Mouse (Mus musculus) neural tube, embryonic 15.5 days (tissue): ENCODE measurements at regions not wholly inside any gene's neighbourhood (a gene's known extent, or its start where the extent isn't known, plus 50 kb on each side); places are given as distances from the start of the nearest gene placed in this dataset.

Source experiments
- ATAC-seq: fragments of 200-750 bp; cut with Nextera tagmentation; 2 replicates; pipeline ENCODE4 v1.8.0; 2017; ENCODE audit warnings: mild to moderate bottlenecking, moderate TSS enrichment, moderate library complexity; ENCODE audit not compliant: low FRiP score
- H3K27ac ChIP-seq: fragments of 300-500 bp; sonication (generic); replicated peaks from 2 replicates; pipeline ENCODE4 v1.5.1; 2015; ENCODE audit warnings: mild to moderate bottlenecking, inconsistent platforms
- H3K27me3 ChIP-seq: fragments of 300-500 bp; sonication (generic); replicated peaks from 2 replicates; pipeline ENCODE4 v1.6.1; 2015; ENCODE audit warnings: inconsistent platforms
- H3K36me3 ChIP-seq: fragments of 300-500 bp; sonication (generic); 2 replicates; pipeline ENCODE4 v1.6.1; 2015; ENCODE audit warnings: inconsistent platforms
- H3K4me1 ChIP-seq: fragments of 300-500 bp; sonication (generic); 2 replicates; pipeline ENCODE4 v1.6.1; 2015; ENCODE audit warnings: inconsistent platforms
- H3K4me2 ChIP-seq: fragments of 300-500 bp; sonication (generic); 2 replicates; pipeline ENCODE4 v1.6.1; 2015; ENCODE audit warnings: inconsistent platforms, mild to moderate bottlenecking, moderate library complexity
- H3K4me3 ChIP-seq: fragments of 300-500 bp; sonication (generic); replicated peaks from 2 replicates; pipeline ENCODE4 v1.5.1; 2015; ENCODE audit warnings: mild to moderate bottlenecking, inconsistent platforms
- H3K9ac ChIP-seq: fragments of 300-500 bp; sonication (generic); replicated peaks from 2 replicates; pipeline ENCODE4 v1.6.1; 2015; ENCODE audit warnings: mild to moderate bottlenecking, inconsistent platforms
- H3K9me3 ChIP-seq: fragments of 300-500 bp; sonication (generic); replicated peaks from 2 replicates; pipeline ENCODE4 v1.6.1; 2016; ENCODE audit warnings: inconsistent platforms
- WGBS: fragments of 180-500 bp; shearing (Covaris S2); methylation state at CpG from one replicate; pipeline ENCODE4 v1.1.7; 2015; ENCODE audit warnings: mixed read lengths; 5-methylcytosine and 5-hydroxymethylcytosine counted together

GRCm38 (mm10) chr11:8251360-8251759 lies 413.0 kb downstream of the Tns3 start:
- no peak overlapping the region for H3K9ac ChIP-seq
- H3K36me3 ChIP-seq, result no peaks in the 10 kb centered on the region
- H3K4me1 ChIP-seq, result no peaks in the 10 kb centered on the region
- 86% methylated on average over 2 of the region's 2 CpGs for WGBS
- no peaks in the 10 kb centered on the region for H3K27me3 ChIP-seq
- no peak overlapping the region for H3K4me2 ChIP-seq
- no peak for ATAC-seq
- H3K4me3 ChIP-seq, result no peak overlapping the region
- no peaks in the 10 kb centered on the region for H3K9me3 ChIP-seq
- no peak overlapping the region for H3K27ac ChIP-seq

- no peak for ATAC-seq
- Histone ChIP-seq H3K27ac (no peak overlapping the region), H3K4me2 (no peak overlapping the region), H3K4me1 (no peaks in the 10 kb centered on the region), H3K9me3 (no peaks in the 10 kb centered on the region), H3K9ac (no peak overlapping the region), H3K4me3 (no peak overlapping the region), H3K36me3 (no peaks in the 10 kb centered on the region), H3K27me3 (no peaks in the 10 kb centered on the region)
- WGBS, result 57% methylated on average over 8 of the region's 8 CpGs
These were observed 414.9 kb downstream of the Tns3 start for GRCm38 (mm10) chr11:8249468-8249867.

GRCm38 (mm10) chr11:8247535-8247934 lies 416.8 kb downstream of the Tns3 start:
- ATAC-seq, result no peak
- Histone ChIP-seq H3K9me3 (no peaks in the 10 kb centered on the region), H3K36me3 (no peaks in the 10 kb centered on the region), H3K27ac (no peak overlapping the region), H3K4me3 (no peak overlapping the region), H3K27me3 (no peaks in the 10 kb centered on the region), H3K4me1 (no peaks in the 10 kb centered on the region), H3K9ac (no peak overlapping the region), H3K4me2 (no peak overlapping the region)
- 66% methylated on average over 5 of the region's 5 CpGs for WGBS

GRCm38 (mm10) chr11:8247024-8247423 lies 417.3 kb downstream of the Tns3 start:
- no peak overlapping the region for H3K27ac ChIP-seq
- no peak for ATAC-seq

GRCm38 (mm10) chr11:8245408-8246003 lies 418.8 kb downstream of the Tns3 start:
- no peaks in the 10 kb centered on the region for H3K27me3 ChIP-seq
- H3K27ac ChIP-seq, result no peak overlapping the region
- no peak for ATAC-seq
- no peak overlapping the region for H3K9ac ChIP-seq
- H3K36me3 ChIP-seq, result no peaks in the 10 kb centered on the region
- no peaks in the 10 kb centered on the region for H3K4me1 ChIP-seq
- no peaks in the 10 kb centered on the region for H3K9me3 ChIP-seq
- WGBS, result 42% methylated on average over 3 of the region's 3 CpGs
- H3K4me2 ChIP-seq, result no peak overlapping the region
- no peak overlapping the region for H3K4me3 ChIP-seq

More at GRCm38 (mm10) chr11:8247024-8247423, 417.3 kb downstream of the Tns3 start:
- Histone ChIP-seq H3K4me3 (no peak overlapping the region), H3K36me3 (no peaks in the 10 kb centered on the region), H3K4me2 (no peak overlapping the region), H3K9ac (no peak overlapping the region), H3K4me1 (no peaks in the 10 kb centered on the region), H3K9me3 (no peaks in the 10 kb centered on the region), H3K27me3 (no peaks in the 10 kb centered on the region)
- WGBS, result 80% methylated on average over 2 of the region's 2 CpGs

GRCm38 (mm10) chr11:8238498-8238897 lies 425.8 kb downstream of the Tns3 start:
- Histone ChIP-seq H3K27me3 (no peaks in the 10 kb centered on the region), H3K27ac (no peak overlapping the region), H3K4me2 (no peak overlapping the region), H3K9me3 (no peaks in the 10 kb centered on the region), H3K4me1 (no peaks in the 10 kb centered on the region), H3K9ac (no peak overlapping the region), H3K4me3 (no peak overlapping the region), H3K36me3 (no peaks in the 10 kb centered on the region)
- WGBS, result 74% methylated on average over 1 of the region's 1 CpGs
- ATAC-seq, result no peak

- Histone ChIP-seq H3K27me3 (no peaks in the 10 kb centered on the region), H3K9me3 (no peaks in the 10 kb centered on the region), H3K27ac (no peak overlapping the region), H3K36me3 (no peaks in the 10 kb centered on the region), H3K4me3 (no peak overlapping the region), H3K4me1 (no peaks in the 10 kb centered on the region), H3K9ac (no peak overlapping the region), H3K4me2 (no peak overlapping the region)
- WGBS, result 78% methylated on average over 4 of the region's 4 CpGs
- ATAC-seq, result no peak
These were observed 426.8 kb downstream of the Tns3 start for GRCm38 (mm10) chr11:8237556-8237955.

- Histone ChIP-seq H3K4me2 (no peak overlapping the region), H3K4me1 (no peaks in the 10 kb centered on the region), H3K9ac (no peak overlapping the region), H3K27ac (no peak overlapping the region), H3K27me3 (no peaks in the 10 kb centered on the region), H3K9me3 (no peaks in the 10 kb centered on the region), H3K4me3 (no peak overlapping the region), H3K36me3 (no peaks in the 10 kb centered on the region)
- no peak for ATAC-seq
- WGBS, result 73% methylated on average over 2 of the region's 2 CpGs
These were observed 428.3 kb downstream of the Tns3 start for GRCm38 (mm10) chr11:8236056-8236455.

GRCm38 (mm10) chr11:8232636-8233189 lies 431.6 kb downstream of the Tns3 start:
- no peak; the same call in 1 of the 2 replicates for ATAC-seq
- H3K4me1 ChIP-seq, result peaks cover 5% of the 10 kb centered on the region; the same call in 1 of the 2 replicates
- 65% methylated on average over 9 of the region's 9 CpGs for WGBS

GRCm38 (mm10) chr11:8229787-8230186 lies 434.5 kb downstream of the Tns3 start:
- H3K27me3 ChIP-seq, result no peaks in the 10 kb centered on the region
- peaks cover 5% of the 10 kb centered on the region; the same call in 1 of the 2 replicates for H3K4me1 ChIP-seq
- no peaks in the 10 kb centered on the region for H3K9me3 ChIP-seq
- ATAC-seq, result no peak
- no peak overlapping the region for H3K9ac ChIP-seq
- no peaks in the 10 kb centered on the region for H3K36me3 ChIP-seq
- WGBS, result 62% methylated on average over 7 of the region's 7 CpGs
- no peak overlapping the region for H3K4me2 ChIP-seq
- no peak overlapping the region for H3K4me3 ChIP-seq
- no peak overlapping the region; the same call in 1 of the 2 replicates for H3K27ac ChIP-seq

More at GRCm38 (mm10) chr11:8232636-8233189, 431.6 kb downstream of the Tns3 start:
- Histone ChIP-seq H3K4me2 (no peak overlapping the region), H3K9me3 (no peaks in the 10 kb centered on the region), H3K9ac (no peak overlapping the region), H3K36me3 (no peaks in the 10 kb centered on the region), H3K27me3 (no peaks in the 10 kb centered on the region), H3K27ac (no peak overlapping the region), H3K4me3 (no peak overlapping the region)

GRCm38 (mm10) chr11:8227772-8228425 lies 436.4 kb downstream of the Tns3 start:
- Histone ChIP-seq H3K4me3 (no peak overlapping the region), H3K27me3 (no peaks in the 10 kb centered on the region), H3K4me1 (peaks cover 5% of the 10 kb centered on the region; the same call in 1 of the 2 replicates), H3K9ac (no peak overlapping the region), H3K4me2 (no peak overlapping the region), H3K27ac (peak overlapping the region; percentile 37; the same call in 1 of the 2 replicates), H3K36me3 (no peaks in the 10 kb centered on the region), H3K9me3 (no peaks in the 10 kb centered on the region)
- 49% methylated on average over 8 of the region's 8 CpGs for WGBS
- ATAC-seq, result 0 out of 2 replicates have a peak, but pooled peaks have one; percentile 41

- H3K27ac ChIP-seq, result no peak overlapping the region
- H3K4me1 ChIP-seq, result peaks cover 5% of the 10 kb centered on the region; the same call in 1 of the 2 replicates
- H3K4me3 ChIP-seq, result no peak overlapping the region
- no peaks in the 10 kb centered on the region for H3K36me3 ChIP-seq
- H3K9ac ChIP-seq, result no peak overlapping the region
- no peaks in the 10 kb centered on the region for H3K27me3 ChIP-seq
- no peak for ATAC-seq
- H3K4me2 ChIP-seq, result no peak overlapping the region
- WGBS, result 60% methylated on average over 1 of the region's 1 CpGs
- no peaks in the 10 kb centered on the region for H3K9me3 ChIP-seq
These were observed 440.0 kb downstream of the Tns3 start for GRCm38 (mm10) chr11:8224366-8224765.
